Mouse (Mus musculus) monocyte, adult 5-6 weeks (primary cell): Measurements from ENCODE around the gene Ctdspl. TPM values are rescaled to one million over a fixed set of nuclear protein-coding genes. Genes with fewer than 3 reads are reported as not detected.

Experiments used
- ATAC-seq: fragments of 153-309, 156-312 bp; replicated peaks from 2 replicates; pipeline ENCODE4 v1.8.0; 2017; ENCODE audit warnings: mild to moderate bottlenecking; ENCODE audit not compliant: low TSS enrichment, insufficient number of reproducible peaks, severe bottlenecking, poor library complexity, low FRiP score
- total RNA-seq: library from RNA; stranded (forward); fragments of 200-1000, 200-491, 200-594 nt; gene quantifications from 3 replicates; pipeline ENCODE4 v1.2.3, GENCODE M21; 2017

The Ctdspl gene
- total RNA-seq, 1 experiment from 2014 or later: not detected

DNA sequence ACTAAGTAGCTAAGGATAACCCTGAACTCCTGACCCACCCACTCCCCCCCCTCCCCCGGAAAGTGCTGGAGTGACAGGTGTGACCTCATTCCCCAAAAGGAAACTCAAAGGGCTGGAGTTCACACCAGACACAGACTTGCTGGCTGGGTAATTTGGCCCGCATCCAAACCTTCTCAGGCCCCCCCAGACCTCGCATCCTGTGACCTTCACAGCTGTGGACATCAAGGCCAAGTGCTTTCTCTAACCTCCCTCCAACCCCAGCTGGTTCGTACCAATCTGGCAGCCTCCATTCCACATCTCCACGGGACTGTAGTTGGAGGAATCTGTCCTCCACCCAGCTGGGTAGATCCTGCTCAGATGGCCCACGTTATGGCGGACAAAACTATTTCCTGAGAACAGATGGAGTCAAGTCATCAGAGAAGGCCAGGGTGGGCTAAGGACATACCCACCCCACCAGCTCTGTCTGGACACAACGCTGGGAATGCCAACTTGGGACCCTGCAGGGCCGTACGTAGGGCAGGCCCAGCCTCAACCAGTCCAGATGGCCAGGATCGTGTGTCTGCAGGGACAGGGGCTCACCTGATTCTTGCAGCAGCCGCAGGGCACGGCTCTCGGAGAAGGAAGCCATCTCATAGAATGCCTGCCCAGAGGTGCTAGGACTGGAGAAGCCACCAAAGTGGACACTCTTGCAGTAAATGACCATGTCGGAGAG is 147.1 kb downstream of the Ctdspl start:
- no peak for ATAC-seq

DNA sequence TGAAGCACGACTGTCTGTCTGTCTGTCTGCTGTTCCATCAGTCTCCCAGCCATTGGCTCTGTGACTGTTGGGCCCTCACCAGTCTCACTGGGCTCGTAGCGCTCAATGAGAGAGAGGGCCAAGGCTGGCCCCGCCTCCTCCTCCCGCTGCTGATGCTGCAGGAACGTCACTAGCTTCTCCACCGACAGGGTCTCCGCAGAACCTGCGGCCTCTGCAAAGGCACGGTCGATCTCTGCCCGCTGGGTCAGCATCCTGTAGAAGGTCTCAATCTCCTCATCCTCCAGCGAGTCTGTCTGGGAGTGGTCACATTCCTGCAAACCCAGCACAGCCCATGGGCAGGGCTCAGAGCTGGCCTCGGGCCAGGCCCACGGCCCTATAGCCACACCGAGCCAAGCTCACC is 149.4 kb downstream of the Ctdspl start:
- ATAC-seq: no peak

GRCm38 (mm10) chr9:119080040-119080675 is 153.9 kb downstream of the Ctdspl start:
- no peak for ATAC-seq

GRCm38 (mm10) chr9:119082039-119082438 is 155.8 kb downstream of the Ctdspl start:
- ATAC-seq: no peak

DNA sequence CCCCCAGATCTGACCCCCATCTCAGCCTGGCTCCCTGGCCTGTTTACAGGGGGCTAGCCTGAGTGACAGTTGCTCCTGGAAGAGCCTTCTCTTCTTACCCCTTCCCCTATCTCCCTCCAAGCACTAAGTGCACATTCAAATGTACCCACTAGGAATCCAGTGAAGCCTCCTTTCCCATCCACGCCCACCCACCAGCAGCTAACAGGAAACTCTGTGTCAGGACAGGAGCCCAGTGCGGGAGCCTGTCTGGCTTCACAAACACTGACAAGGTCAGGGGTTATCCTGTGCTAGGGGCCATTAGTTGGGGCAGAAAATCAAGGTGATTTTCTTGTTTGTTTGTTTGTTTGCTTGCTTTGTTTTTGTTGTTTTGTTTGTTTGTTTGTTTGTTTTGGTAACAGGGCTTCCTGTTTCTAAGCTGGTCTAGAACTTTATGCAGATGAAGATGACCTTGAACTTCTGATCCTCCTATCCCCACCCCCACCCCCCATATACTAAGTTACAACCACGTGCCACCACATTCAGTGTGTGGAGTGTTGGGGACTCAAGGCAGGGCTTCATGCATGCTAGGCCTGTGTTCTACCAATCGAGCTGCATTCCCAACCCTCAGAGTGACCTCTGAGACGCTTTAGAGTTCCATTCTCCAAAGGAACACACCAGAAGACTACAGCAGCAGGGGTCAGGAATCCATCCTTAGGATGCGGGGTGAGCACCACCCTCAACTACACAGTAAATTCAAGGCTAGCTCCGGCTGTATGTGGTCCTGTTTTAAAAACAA is 156.6 kb downstream of the Ctdspl start:
- no peak for ATAC-seq

DNA sequence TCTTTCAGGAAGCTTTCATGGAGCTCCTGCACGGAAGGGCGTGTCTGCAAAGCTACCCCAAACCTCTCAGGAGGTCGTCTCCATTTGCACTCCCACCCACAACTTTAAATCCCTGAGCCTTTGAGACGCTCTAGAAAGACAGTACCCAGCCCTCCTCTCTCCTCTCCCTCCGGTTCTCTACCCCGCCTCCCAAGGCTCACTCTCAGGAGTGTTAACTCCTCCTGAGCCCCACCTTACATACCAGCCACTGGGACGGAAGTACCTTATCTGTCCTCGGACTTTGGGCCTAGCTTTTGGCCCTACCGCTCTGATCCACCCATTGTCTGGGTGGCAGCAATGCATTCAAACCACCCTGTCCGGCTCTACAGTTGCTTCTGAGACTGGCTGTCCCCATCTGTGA is 157.7 kb downstream of the Ctdspl start:
- ATAC-seq: no peak

GRCm38 (mm10) chr9:119086451-119086850 is 160.2 kb downstream of the Ctdspl start:
- ATAC-seq: no peak

DNA sequence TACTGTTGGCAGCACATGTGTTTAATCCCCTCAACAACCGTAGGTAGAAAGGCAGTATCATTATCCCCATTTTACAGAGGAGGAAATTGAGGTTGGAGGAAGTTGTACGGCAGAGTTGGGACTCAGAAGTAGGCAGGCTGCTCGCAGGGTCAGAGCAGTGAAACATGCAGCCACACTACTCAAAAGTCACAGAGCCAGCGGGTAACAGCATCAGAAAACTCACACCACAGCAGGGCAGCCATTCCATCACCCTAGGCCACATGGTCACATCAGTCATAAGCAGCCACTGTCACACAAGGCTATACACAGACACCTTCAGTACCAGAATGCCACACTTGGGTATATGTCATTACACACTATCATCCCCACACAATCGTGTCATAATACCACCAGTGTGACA is 161.1 kb downstream of the Ctdspl start:
- no peak for ATAC-seq

GRCm38 (mm10) chr9:119088148-119088801 is 162.0 kb downstream of the Ctdspl start:
- ATAC-seq: peak; percentile 87

DNA sequence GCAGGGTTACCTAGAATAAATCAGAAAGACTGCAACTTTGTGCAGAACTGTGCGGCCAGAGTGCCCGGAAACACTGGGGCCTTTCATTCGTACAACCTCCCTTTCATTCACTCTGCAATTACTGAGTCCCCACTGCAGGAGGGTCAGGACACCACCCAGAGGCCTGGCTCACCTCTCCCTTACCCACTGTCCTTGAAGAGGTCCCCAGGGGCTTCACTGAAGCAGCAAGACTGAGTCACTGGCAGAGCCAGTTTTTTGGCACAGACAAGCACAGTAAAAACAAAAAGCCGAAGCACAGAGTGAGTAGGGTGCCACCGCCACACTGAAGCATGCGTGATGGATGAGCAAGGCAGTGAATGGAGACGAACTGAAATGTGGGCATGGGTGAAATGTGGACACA is 163.2 kb downstream of the Ctdspl start:
- ATAC-seq: no peak

- no peak for ATAC-seq
Measured at GRCm38 (mm10) chr9:119090462-119090861, 164.2 kb downstream of the Ctdspl start.

DNA sequence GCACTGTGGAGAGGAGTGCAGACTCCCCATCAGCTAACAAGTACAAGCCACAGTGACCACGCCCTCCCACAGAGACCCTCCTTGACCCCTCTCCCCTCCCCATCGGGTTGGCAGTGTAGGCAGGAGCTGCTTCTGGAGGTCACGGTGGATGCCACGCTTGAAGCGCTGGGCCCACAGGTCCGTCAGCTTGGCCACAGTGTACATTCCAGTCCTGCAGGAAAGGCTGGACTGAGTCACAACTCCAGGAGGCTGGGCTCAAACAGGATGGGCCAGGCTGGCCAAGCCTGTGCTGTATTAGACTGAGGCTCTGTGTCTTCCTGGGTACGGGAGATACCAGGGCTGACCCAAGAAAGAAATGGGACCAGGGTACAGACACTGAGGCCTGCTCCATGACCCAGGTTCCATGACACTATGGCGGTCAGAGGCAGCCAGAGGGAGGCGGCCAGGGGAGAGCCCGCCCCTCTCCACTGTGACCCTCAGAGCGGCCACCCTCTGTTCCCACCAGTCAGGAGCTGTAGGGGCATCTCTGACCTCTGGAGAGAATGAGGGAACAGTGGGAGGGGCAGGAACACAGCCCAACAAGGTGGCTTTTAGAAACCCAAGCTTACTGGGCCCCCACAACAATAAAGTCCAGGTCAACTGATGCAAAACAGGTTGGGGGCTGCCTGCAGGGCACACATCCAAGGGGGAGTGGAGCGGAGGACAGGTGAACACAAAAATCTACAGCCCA is 165.5 kb downstream of the Ctdspl start:
- ATAC-seq: no peak

GRCm38 (mm10) chr9:119092473-119093418 is 166.5 kb downstream of the Ctdspl start:
- no peak for ATAC-seq

Other genes with a start within 250 kb of the Ctdspl start
- gene Vill, start 126.3 kb downstream of the Ctdspl start, total RNA-seq: 17.7 to 39.6 TPM (median 31.0 TPM) in 3 replicates
- gene Plcd1, start 167.0 kb downstream of the Ctdspl start, total RNA-seq: 0.10 TPM in 1 of 3 replicates, not detected in the others
- not detected in 3 replicates for gene Dlec1, start 176.0 kb downstream of the Ctdspl start, total RNA-seq
- not detected in 3 replicates for gene Acaa1b, start 230.6 kb downstream of the Ctdspl start, total RNA-seq
- not detected in 3 replicates for gene Gm47289, start 232.7 kb downstream of the Ctdspl start, total RNA-seq